Mouse (Mus musculus): ENCODE results near the gene Btnl2. TPM values are rescaled to one million over a fixed set of nuclear protein-coding genes. Genes with fewer than 3 reads are reported as not detected.

The Btnl2 gene
- polyA plus RNA-seq, 1 experiment from 2014 or later: 0.16 TPM

DNA sequence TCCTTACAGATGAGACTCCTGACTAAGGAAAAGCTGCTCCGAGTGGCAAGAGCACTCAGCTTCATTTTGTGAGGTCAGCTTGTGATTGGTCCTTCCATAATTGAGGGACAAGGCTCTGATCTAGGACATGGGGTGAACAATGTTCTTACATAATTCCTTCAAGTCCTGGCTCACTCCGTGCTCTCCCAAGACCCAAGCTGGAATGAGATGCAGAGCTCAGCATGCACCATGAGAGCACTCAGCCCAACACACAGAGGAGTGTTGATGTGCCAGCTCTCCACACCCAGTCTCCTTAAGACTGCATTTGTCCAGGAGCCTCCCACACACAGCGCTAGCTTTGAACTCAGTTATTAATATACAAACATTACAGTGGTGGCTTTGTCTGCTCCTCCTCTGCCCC lies 30.1 kb downstream of the Btnl2 start:
- WGBS: 56% methylated on average over 3 of the region's 3 CpGs

DNA sequence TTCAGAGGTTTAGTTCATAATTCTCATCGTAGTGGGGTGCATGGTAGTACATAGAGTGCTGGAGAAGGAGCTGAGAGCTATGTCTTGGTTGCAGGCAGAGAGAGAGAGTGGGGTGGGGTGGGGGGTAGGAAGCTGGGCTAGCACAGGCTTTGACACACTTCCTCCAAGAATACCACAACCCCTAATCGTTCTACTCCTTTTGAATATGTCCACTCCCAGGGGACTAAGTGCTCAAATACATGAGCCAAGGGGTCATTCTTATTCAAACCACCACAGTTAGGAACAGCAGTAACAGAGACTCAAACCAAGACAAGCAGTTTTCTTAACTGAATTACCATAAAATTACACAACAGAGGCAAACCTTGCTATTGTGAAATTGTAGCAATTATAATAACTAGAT lies 32.0 kb downstream of the Btnl2 start:
- Histone ChIP-seq H3K9ac (no peak overlapping the region), H3K4me2 (no peak overlapping the region), H3K27me3 (0 out of 2 replicates have a peak, but pooled peaks cover 4% of the 10 kb centered on the region), H3K36me3 (no peaks in the 10 kb centered on the region), H3K4me1 (peaks cover under 1% of the 10 kb centered on the region; the same call in 1 of the 2 replicates), H3K9me3 (replicated peaks) (no peaks in the 10 kb centered on the region), H3K4me3 (replicated peaks) (no peak overlapping the region), H3K27ac (no peak overlapping the region)
- 78% methylated on average over 2 of the region's 2 CpGs for WGBS
- ATAC-seq (replicated peaks; ENCODE audit: low FRiP score): no peak

More for the DNA sequence above, 30.1 kb downstream of the Btnl2 start:
- H3K27me3 ChIP-seq: no peaks in the 10 kb centered on the region
- H3K4me2 ChIP-seq: no peak overlapping the region
- no peaks in the 10 kb centered on the region for H3K4me1 ChIP-seq
- H3K9me3 ChIP-seq (replicated peaks): no peaks in the 10 kb centered on the region
- no peak overlapping the region for H3K27ac ChIP-seq
- no peaks in the 10 kb centered on the region for H3K36me3 ChIP-seq
- ATAC-seq (replicated peaks; ENCODE audit: low FRiP score): 0 out of 2 replicates have a peak, but pooled peaks have one; percentile 33
- H3K9ac ChIP-seq: no peak overlapping the region
- no peak overlapping the region for H3K4me3 ChIP-seq (replicated peaks)

DNA sequence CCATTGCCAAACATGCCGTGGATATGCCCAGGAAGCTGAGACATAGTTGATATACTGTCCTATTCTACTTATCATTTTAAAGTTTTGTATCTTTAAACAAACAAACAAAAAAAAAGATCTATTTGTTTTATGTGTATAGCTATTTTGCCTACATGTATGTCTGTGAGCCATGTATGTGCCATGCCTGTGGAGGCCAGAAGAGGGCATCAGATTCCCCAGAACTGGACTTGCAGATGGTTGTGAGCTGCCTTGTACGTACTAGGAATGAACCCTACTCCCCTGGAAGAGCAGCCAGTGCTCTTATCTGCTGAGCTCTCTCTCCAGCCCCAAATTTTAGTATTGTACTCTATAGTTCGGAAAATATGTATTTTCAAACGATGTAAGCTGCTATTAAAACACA lies 33.9 kb downstream of the Btnl2 start:
- no peak overlapping the region for H3K4me3 ChIP-seq (replicated peaks)
- H3K27ac ChIP-seq: no peak overlapping the region
- no peaks in the 10 kb centered on the region for H3K9me3 ChIP-seq (replicated peaks)
- WGBS: 42% methylated on average over 4 of the region's 4 CpGs
- no peak overlapping the region for H3K4me2 ChIP-seq
- H3K27me3 ChIP-seq: 0 out of 2 replicates have a peak, but pooled peaks cover 4% of the 10 kb centered on the region
- no peak overlapping the region for H3K9ac ChIP-seq
- ATAC-seq (replicated peaks; ENCODE audit: low FRiP score): no peak
- no peaks in the 10 kb centered on the region for H3K36me3 ChIP-seq
- peaks cover 9% of the 10 kb centered on the region; the same call in 1 of the 2 replicates for H3K4me1 ChIP-seq

DNA sequence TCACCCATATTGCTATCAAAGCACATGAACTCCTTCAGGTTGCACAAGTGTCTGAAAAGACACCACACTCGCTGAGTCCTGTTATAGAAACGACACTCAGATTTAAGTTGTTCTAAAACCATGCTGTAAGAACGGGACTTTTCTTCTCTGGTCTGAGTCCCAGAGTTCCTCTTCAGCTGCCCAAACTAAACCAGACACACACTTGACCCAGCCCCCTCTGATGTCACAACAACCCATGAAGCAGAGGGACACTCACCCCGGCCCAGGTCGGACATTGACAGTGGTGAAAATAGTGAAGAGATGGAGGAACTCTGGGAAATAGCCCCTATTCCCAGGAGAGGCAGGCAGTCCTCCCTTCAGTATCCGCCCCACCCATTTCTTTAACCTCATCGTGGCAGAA lies 36.9 kb downstream of the Btnl2 start:
- H3K9me3 ChIP-seq (replicated peaks): no peaks in the 10 kb centered on the region
- H3K36me3 ChIP-seq: no peaks in the 10 kb centered on the region
- ATAC-seq (replicated peaks; ENCODE audit: low FRiP score): no peak
- WGBS: 65% methylated on average over 7 of the region's 7 CpGs
- H3K27me3 ChIP-seq: 0 out of 2 replicates have a peak, but pooled peaks cover 4% of the 10 kb centered on the region
- H3K4me3 ChIP-seq (replicated peaks): no peak overlapping the region
- peak overlapping the region; percentile 68; the same call in 1 of the 2 replicates for H3K4me2 ChIP-seq
- H3K4me1 ChIP-seq: peaks cover 9% of the 10 kb centered on the region; the same call in 1 of the 2 replicates
- H3K9ac ChIP-seq: no peak overlapping the region
- H3K27ac ChIP-seq: no peak overlapping the region

DNA sequence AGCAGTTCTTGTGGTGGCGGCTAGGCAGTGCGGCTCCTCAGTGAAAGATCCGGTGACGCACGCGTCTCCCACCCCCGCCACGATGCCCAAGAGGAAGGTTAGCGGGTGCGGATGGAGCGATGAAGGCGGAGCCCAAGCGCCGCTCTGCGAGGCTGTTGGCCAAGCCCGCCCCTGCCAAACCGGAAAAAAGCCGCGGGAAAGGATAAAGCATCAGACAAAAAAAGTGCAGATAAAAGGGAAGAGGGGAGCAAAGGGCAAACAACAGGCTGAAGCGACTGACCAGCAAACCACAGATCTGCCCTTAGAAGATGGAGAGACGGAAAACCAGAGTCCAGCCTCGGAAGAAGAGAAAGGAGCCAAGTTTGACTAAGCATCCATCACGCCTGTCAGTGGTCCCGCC lies 37.7 kb downstream of the Btnl2 start:
- WGBS: 3% methylated on average over 24 of the region's 24 CpGs
- Histone ChIP-seq H3K4me2 (peak overlapping the region; percentile 68), H3K27ac (no peak overlapping the region), H3K36me3 (no peaks in the 10 kb centered on the region), H3K27me3 (0 out of 2 replicates have a peak, but pooled peaks cover 4% of the 10 kb centered on the region), H3K9ac (peak overlapping the region; percentile 33; the same call in 1 of the 2 replicates), H3K9me3 (replicated peaks) (no peaks in the 10 kb centered on the region), H3K4me1 (peaks cover 9% of the 10 kb centered on the region; the same call in 1 of the 2 replicates), H3K4me3 (replicated peaks) (peak overlapping the region; percentile 43)
- 0 out of 2 replicates have a peak, but pooled peaks have one; percentile 40 for ATAC-seq (replicated peaks; ENCODE audit: low FRiP score)

DNA sequence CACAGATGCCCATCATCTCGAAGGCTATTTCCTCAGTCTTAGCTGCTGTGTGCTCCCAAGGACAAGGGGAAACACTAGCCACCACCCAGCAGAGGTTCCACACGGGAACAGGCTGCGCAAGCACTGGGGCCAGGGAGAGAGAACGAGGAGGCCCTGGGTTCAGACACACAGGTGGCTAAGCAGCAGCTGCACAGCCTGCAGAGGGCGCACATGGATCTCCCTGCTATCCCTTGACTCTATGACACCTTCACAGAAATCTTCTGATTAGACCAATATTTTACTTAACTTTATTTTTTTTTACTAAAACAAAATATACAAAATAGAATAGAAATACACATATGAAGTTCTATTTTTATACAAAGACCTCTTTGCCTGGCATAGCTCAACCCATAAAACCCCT lies 42.7 kb downstream of the Btnl2 start:
- WGBS: 73% methylated on average over 5 of the region's 5 CpGs
- no peak overlapping the region for H3K4me3 ChIP-seq (replicated peaks)

DNA sequence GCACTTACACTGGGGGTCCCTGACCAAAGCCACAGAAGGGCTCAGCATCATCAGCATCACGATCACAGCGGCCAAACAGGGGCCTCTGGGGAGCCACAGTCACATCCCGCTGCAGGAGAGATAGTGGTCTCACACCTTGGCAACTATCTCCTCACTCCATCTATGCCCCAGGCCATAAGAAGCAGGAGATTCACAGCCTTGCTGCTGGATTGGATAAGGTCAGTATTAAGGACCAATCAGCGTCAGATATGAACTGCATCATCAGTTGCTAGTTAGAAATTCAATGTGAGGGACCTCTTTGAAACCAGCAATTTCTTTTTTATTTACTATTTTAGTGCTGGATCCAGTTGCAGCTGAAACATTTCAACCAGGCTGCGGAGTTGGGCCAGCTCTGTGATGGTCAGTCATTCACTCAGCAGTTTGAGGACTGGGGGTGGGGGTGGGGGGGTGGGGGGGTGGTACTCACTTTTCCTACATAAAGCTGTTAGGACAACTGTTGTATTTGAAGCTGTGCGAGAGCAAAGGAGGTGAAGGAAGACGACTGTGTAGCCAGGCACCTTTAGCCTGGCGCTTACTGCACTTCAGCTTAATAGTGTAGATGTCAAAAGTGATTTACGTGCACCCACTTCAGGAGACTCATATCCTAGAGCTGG lies 43.6 kb downstream of the Btnl2 start:
- Histone ChIP-seq H3K4me3 (replicated peaks) (peak overlapping the region; percentile 62), H3K27me3 (no peaks in the 10 kb centered on the region), H3K9ac (no peak overlapping the region), H3K4me2 (peak overlapping the region; percentile 84), H3K4me1 (peaks cover 11% of the 10 kb centered on the region), H3K27ac (peak overlapping the region; percentile 92; the same call in 1 of the 2 replicates), H3K36me3 (no peaks in the 10 kb centered on the region), H3K9me3 (replicated peaks) (no peaks in the 10 kb centered on the region)
- ATAC-seq (replicated peaks; ENCODE audit: low FRiP score): peak; percentile 87
- 15% methylated on average over 9 of the region's 9 CpGs for WGBS

More for the DNA sequence above, 42.7 kb downstream of the Btnl2 start:
- Histone ChIP-seq H3K4me1 (peaks cover 12% of the 10 kb centered on the region), H3K4me2 (no peak overlapping the region), H3K27ac (no peak overlapping the region), H3K27me3 (no peaks in the 10 kb centered on the region), H3K9me3 (replicated peaks) (no peaks in the 10 kb centered on the region), H3K9ac (no peak overlapping the region), H3K36me3 (no peaks in the 10 kb centered on the region)
- no peak for ATAC-seq (replicated peaks; ENCODE audit: low FRiP score)

DNA sequence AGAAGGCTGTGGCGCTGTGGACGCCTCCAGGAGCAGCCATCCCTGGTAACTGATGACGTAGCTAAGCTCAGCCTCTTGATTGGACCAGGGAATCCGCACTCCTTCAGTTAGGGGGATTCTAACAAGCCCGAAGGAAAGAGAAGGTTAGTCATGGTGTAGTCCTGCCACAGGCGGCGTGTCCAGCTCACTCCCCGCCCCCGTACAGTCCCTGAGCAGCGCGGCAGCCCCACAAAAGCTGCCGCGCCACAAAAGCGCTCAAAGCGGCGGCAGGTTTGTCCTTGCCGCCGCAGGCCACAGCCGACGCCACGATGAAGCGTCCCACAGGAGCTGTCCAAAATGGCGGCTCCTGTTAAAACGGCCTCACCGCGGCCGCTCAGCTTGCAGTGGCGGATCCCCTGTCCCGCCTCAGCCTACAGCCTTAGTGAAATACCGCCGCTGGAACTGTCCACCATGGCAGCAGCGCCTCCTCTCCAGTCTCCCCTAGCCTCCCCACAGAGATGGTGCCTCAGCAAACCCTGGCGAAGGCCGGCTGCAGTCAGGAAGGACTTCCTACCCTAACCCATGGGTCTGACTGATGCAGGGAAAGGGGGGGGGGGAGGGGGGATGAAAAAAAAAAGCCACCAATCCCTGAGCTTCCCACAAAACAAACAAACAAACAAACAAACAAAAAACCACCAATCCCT lies 44.2 kb downstream of the Btnl2 start, which contains the start of gene BC051142:
Gene BC051142 (plus strand): TSS at position 110 of the 683 bp plus-strand sequence.
- H3K36me3 ChIP-seq: no peaks in the 10 kb centered on the region
- H3K9me3 ChIP-seq (replicated peaks): no peaks in the 10 kb centered on the region
- peak within 1 kb of the TSS; percentile 62 for H3K4me3 ChIP-seq (replicated peaks)
- peak within 1 kb of the TSS; percentile 84 for H3K4me2 ChIP-seq
- peak; percentile 95 for ATAC-seq (replicated peaks; ENCODE audit: low FRiP score)
- peak within 1 kb of the TSS; percentile 92 for H3K27ac ChIP-seq
- H3K27me3 ChIP-seq: no peaks in the 10 kb centered on the region
- peaks cover 11% of the 10 kb centered on the region for H3K4me1 ChIP-seq
- peak within 1 kb of the TSS; percentile 56 for H3K9ac ChIP-seq
- WGBS: 4% methylated on average over 34 of the region's 34 CpGs

DNA sequence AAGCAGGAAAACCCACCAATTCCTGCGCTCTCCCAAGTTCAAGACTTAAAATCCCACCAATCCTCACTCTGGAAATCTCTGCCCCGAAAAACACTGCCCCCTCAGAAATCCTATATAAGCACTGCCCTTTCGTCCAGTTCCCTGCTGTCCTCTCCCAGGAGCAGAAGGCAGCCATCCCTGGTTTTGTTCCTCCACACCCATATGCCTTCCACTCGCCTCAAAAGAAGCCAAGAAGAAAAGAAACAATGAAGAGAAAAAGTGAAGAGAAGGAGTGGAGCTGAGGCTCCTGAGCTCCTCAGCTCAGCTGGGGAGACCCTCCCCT lies 44.7 kb downstream of the Btnl2 start:
- WGBS: 57% methylated on average over 4 of the region's 4 CpGs
- H3K4me2 ChIP-seq: peak overlapping the region; percentile 84
- H3K36me3 ChIP-seq: no peaks in the 10 kb centered on the region
- H3K4me3 ChIP-seq (replicated peaks): peak overlapping the region; percentile 62
- no peaks in the 10 kb centered on the region for H3K9me3 ChIP-seq (replicated peaks)
- H3K27me3 ChIP-seq: no peaks in the 10 kb centered on the region
- H3K4me1 ChIP-seq: peaks cover 11% of the 10 kb centered on the region
- no peak for ATAC-seq (replicated peaks; ENCODE audit: low FRiP score)
- H3K27ac ChIP-seq: peak overlapping the region; percentile 92; the same call in 1 of the 2 replicates
- no peak overlapping the region for H3K9ac ChIP-seq

DNA sequence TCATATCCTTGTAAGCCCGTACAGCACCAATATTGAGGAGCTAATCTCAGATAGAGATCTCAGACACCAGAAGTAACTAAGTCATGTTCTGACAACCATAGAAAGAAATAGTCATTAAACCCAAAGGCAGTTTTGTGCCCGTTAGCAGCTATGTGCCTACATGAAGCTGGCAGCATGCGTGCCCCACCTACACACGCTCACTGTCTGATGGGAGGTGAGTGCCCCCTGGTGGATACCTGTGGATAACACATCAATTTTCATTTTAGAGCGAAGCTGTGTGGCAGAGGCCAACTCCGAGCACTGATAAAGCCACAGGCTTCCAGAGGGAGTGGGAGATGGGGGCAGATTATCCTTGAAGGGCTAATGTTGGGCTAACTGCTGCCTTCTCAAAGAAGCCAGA lies 56.5 kb downstream of the Btnl2 start:
- H3K27ac ChIP-seq: no peak overlapping the region
- no peak overlapping the region for H3K9ac ChIP-seq
- H3K4me2 ChIP-seq: no peak overlapping the region
- no peaks in the 10 kb centered on the region for H3K9me3 ChIP-seq (replicated peaks)
- H3K27me3 ChIP-seq: peaks cover 21% of the 10 kb centered on the region
- no peak overlapping the region for H3K4me3 ChIP-seq (replicated peaks)
- ATAC-seq (replicated peaks; ENCODE audit: low FRiP score): no peak
- H3K4me1 ChIP-seq: no peaks in the 10 kb centered on the region
- H3K36me3 ChIP-seq: no peaks in the 10 kb centered on the region
- 18% methylated on average over 6 of the region's 6 CpGs for WGBS

Data from kidney, embryonic 15.5 days (tissue).